Mouse (Mus musculus): ENCODE results near the gene Gm21860.
"Not testable (repeated sequence)": the region's sequence is repeated elsewhere in the genome, so short reads cannot be mapped to it uniquely, and the experiment has no call there.

The Gm21860 gene

GRCm38 (mm10) chrY:90733656-90734333, 20.8 kb downstream of the Gm21860 start:
- DNase-seq (ENCODE audit: low read depth in 2 of 2, low spot score in 2 of 2) = peak; percentile 14 to 48

GRCm38 (mm10) chrY:90732101-90732542, 22.5 kb downstream of the Gm21860 start:
- DNase-seq (ENCODE audit: low read depth in 2 of 2, low spot score in 2 of 2) = not testable (repeated sequence)

- DNase-seq (ENCODE audit: low read depth in 2 of 2, low spot score in 2 of 2) = not testable (repeated sequence)
Measured at GRCm38 (mm10) chrY:90731593-90731955, 23.0 kb downstream of the Gm21860 start.

GRCm38 (mm10) chrY:90730908-90731592, 23.6 kb downstream of the Gm21860 start:
- DNase-seq (ENCODE audit: low read depth in 2 of 2, low spot score in 2 of 2) = peak in 1 of 2 experiments; percentile 15

- not testable (repeated sequence) for DNase-seq (ENCODE audit: low read depth in 2 of 2, low spot score in 2 of 2)
Measured at GRCm38 (mm10) chrY:90729816-90730303, 24.8 kb downstream of the Gm21860 start.

- not testable (repeated sequence) for DNase-seq (ENCODE audit: low read depth in 2 of 2, low spot score in 2 of 2)
Measured at GRCm38 (mm10) chrY:90728905-90729256, 25.7 kb downstream of the Gm21860 start.

GRCm38 (mm10) chrY:90728251-90728904, 26.2 kb downstream of the Gm21860 start:
- peak in 1 of 2 experiments; percentile 1 for DNase-seq (ENCODE audit: low read depth in 2 of 2, low spot score in 2 of 2)

- DNase-seq (ENCODE audit: low read depth in 2 of 2, low spot score in 2 of 2) = not testable (repeated sequence)
Measured at GRCm38 (mm10) chrY:90727121-90727908, 27.3 kb downstream of the Gm21860 start.

GRCm38 (mm10) chrY:90725701-90726451, 28.7 kb downstream of the Gm21860 start:
- DNase-seq (ENCODE audit: low read depth in 2 of 2, low spot score in 2 of 2) = not testable (repeated sequence)

GRCm38 (mm10) chrY:90725166-90725565, 29.5 kb downstream of the Gm21860 start:
- DNase-seq (ENCODE audit: low read depth in 2 of 2, low spot score in 2 of 2) = not testable (repeated sequence)

- peak; percentile 37 to 54 for DNase-seq (ENCODE audit: low read depth in 2 of 2, low spot score in 2 of 2)
Measured at GRCm38 (mm10) chrY:90724014-90724709, 30.5 kb downstream of the Gm21860 start.

- DNase-seq (ENCODE audit: low read depth in 2 of 2, low spot score in 2 of 2) = peak; percentile 10 to 23
Measured at GRCm38 (mm10) chrY:90723336-90723987, 31.2 kb downstream of the Gm21860 start.

GRCm38 (mm10) chrY:90720505-90720904, 34.1 kb downstream of the Gm21860 start:
- not testable (repeated sequence) for DNase-seq (ENCODE audit: low read depth in 2 of 2, low spot score in 2 of 2)

- not testable (repeated sequence) for DNase-seq (ENCODE audit: low read depth in 2 of 2, low spot score in 2 of 2)
Measured at GRCm38 (mm10) chrY:90719403-90720232, 35.0 kb downstream of the Gm21860 start.

GRCm38 (mm10) chrY:90718583-90719402, 35.8 kb downstream of the Gm21860 start:
- peak; percentile 41 to 42 for DNase-seq (ENCODE audit: low read depth in 2 of 2, low spot score in 2 of 2)

GRCm38 (mm10) chrY:90718021-90718420, 36.6 kb downstream of the Gm21860 start:
- not testable (repeated sequence) for DNase-seq (ENCODE audit: low read depth in 2 of 2, low spot score in 2 of 2)

- peak in 1 of 2 experiments; percentile 5 for DNase-seq (ENCODE audit: low read depth in 2 of 2, low spot score in 2 of 2)
Measured at GRCm38 (mm10) chrY:90717496-90717895, 37.1 kb downstream of the Gm21860 start.

Data from CD8-positive naive resting alpha-beta T cell, adult 2 months (primary cell).